Mouse (Mus musculus) cerebellum, adult 2 months (tissue): Measurements from ENCODE around the gene Gabra2. TPM values are rescaled to one million over a fixed set of nuclear protein-coding genes. Genes with fewer than 3 reads are reported as not detected.

Source experiments
- DNase-seq, 2 experiments: peaks; one replicate each; pipeline ENCODE4 v3.0.0; 2021
- H3K27ac ChIP-seq: fragments of 200-500 bp; 2 replicates; pipeline ENCODE4 v1.5.1; 2012; ENCODE audit warnings: low read length, control low read depth, inconsistent platforms; ENCODE audit not compliant: insufficient read depth
- H3K27me3 ChIP-seq: fragments of 200-500 bp; 2 replicates; pipeline ENCODE4 v1.6.1; 2012; ENCODE audit warnings: inconsistent platforms, mild to moderate bottlenecking, low read length, moderate library complexity; ENCODE audit not compliant: control insufficient read depth, insufficient read depth
- H3K4me1 ChIP-seq: fragments of 200-500 bp; 2 replicates; pipeline ENCODE4 v1.6.1; 2011; ENCODE audit warnings: low read length; ENCODE audit not compliant: control insufficient read depth, insufficient read depth
- H3K4me3 ChIP-seq: fragments of 200-500 bp; replicated peaks from 2 replicates; pipeline ENCODE3; 2011; ENCODE audit warnings: mild to moderate bottlenecking, low read depth, low read length, control low read depth; ENCODE audit not compliant: insufficient read depth
- CTCF ChIP-seq: fragments of 200-500 bp; IDR thresholded peaks from 2 replicates; pipeline ENCODE4 v1.5.1; 2011; ENCODE audit warnings: low read depth, mild to moderate bottlenecking, control low read depth, low read length, moderate library complexity, borderline replicate concordance; ENCODE audit not compliant: insufficient read depth
- POLR2A ChIP-seq: fragments of 200-500 bp; IDR thresholded peaks from 2 replicates; pipeline ENCODE4 v1.6.1; 2011; ENCODE audit warnings: low read length, control low read depth, borderline replicate concordance; ENCODE audit not compliant: insufficient read depth
- WGBS: fragments of 180-500 bp; shearing (Covaris S2); methylation state at CpG from one replicate; pipeline ENCODE4 v1.1.7; 2018; 5-methylcytosine and 5-hydroxymethylcytosine counted together
- polyA plus RNA-seq: library from polyadenylated mRNA; depleted of rRNA; stranded (reverse); fragments of >200 nt; gene quantifications from 2 replicates; pipeline ENCODE4 v1.2.3, GENCODE M21; 2012

Gabra2 gene
- polyA plus RNA-seq, 1 experiment = 24.0 TPM

- WGBS = 72% methylated on average over 3 of the region's 3 CpGs
- H3K4me3 ChIP-seq = no peak overlapping the region
Observed at GRCm38 (mm10) chr5:71010797-71011196, 84.9 kb downstream of the Gabra2 start.

GRCm38 (mm10) chr5:70995617-70996325, 99.9 kb downstream of the Gabra2 start:
- no peaks in the 10 kb centered on the region; the same call in 1 of the 2 replicates for H3K27me3 ChIP-seq
- WGBS = 12% methylated on average over 13 of the region's 13 CpGs
- H3K27ac ChIP-seq = no peak overlapping the region
- DNase-seq = peak; percentile 46 to 72
- H3K4me3 ChIP-seq = no peak overlapping the region
- TF ChIP-seq POLR2A (no peak), CTCF (no peak)
- no peaks in the 10 kb centered on the region for H3K4me1 ChIP-seq

More at GRCm38 (mm10) chr5:71010797-71011196, 84.9 kb downstream of the Gabra2 start:
- Histone ChIP-seq H3K4me1 (no peaks in the 10 kb centered on the region), H3K27ac (no peak overlapping the region), H3K27me3 (no peaks in the 10 kb centered on the region)
- TF ChIP-seq POLR2A (no peak), CTCF (no peak)
- DNase-seq = no peak

GRCm38 (mm10) chr5:70993281-70993680, 102.4 kb downstream of the Gabra2 start:
- no peak for DNase-seq
- no peak overlapping the region for H3K4me3 ChIP-seq
- no peaks in the 10 kb centered on the region for H3K4me1 ChIP-seq
- H3K27me3 ChIP-seq = no peaks in the 10 kb centered on the region; the same call in 1 of the 2 replicates
- WGBS = 69% methylated on average over 2 of the region's 2 CpGs
- no peak overlapping the region for H3K27ac ChIP-seq
- no peak for TF ChIP-seq POLR2A
- TF ChIP-seq CTCF = no peak

- H3K27ac ChIP-seq = no peak overlapping the region
- H3K4me3 ChIP-seq = no peak overlapping the region
- DNase-seq = no peak
- TF ChIP-seq CTCF (no peak), POLR2A (no peak)
- H3K27me3 ChIP-seq = no peaks in the 10 kb centered on the region; the same call in 1 of the 2 replicates
- WGBS = 13% methylated on average over 3 of the region's 3 CpGs
- H3K4me1 ChIP-seq = no peaks in the 10 kb centered on the region
Observed at GRCm38 (mm10) chr5:70990891-70991290, 104.8 kb downstream of the Gabra2 start.
